ENCODE assay signal across 8 mouse cellular contexts in genomic region chr9:44334396-44335330, GRCm38 (mm10). TPM values are rescaled to one million over a fixed set of nuclear protein-coding genes. Genes with fewer than 3 reads are reported as not detected.
DNase-seq lines count a peak whose midpoint lies in the region; ATAC-seq lines count a peak whose summit lies in the region.

TSS of gene H2afx (plus strand) at chr9:44334694.

- H3K27me3 ChIP-seq in lung, embryonic 16.5 days (ENCODE audit: control insufficient read depth, insufficient read depth, low read depth, low read length): no peaks in the 10 kb centered on the region

- H3K9me3 ChIP-seq in lung, embryonic 16.5 days (ENCODE audit: control insufficient read depth, low read length): no peaks in the 10 kb centered on the region

- H3K27ac ChIP-seq in lung, embryonic 16.5 days (ENCODE audit: low read length): peak within 1 kb of the TSS; percentile 98

- under 1% methylated on average over 87 of the region's 91 CpGs for WGBS in lung, embryonic 16.5 days

- ATAC-seq in hematopoietic stem cell, adult 5-6 weeks (replicated peaks in 1 of 2; ENCODE audit: insufficient read depth in 1 of 2, low FRiP score in 2 of 2, low TSS enrichment in 1 of 2, low read depth in 1 of 2, poor library complexity in 2 of 2, severe bottlenecking in 2 of 2): peak; percentile 93 to 97
- peak; percentile 95 for ATAC-seq in lung, embryonic 16.5 days (ENCODE audit: low read depth)

- H3K9ac ChIP-seq in lung, embryonic 16.5 days (ENCODE audit: low read length): peak within 1 kb of the TSS; percentile 98

- H3K36me3 ChIP-seq in lung, embryonic 16.5 days (ENCODE audit: control insufficient read depth, insufficient read depth, low read length): peaks cover 36% of the 10 kb centered on the region

- peak within 1 kb of the TSS; percentile 91 for H3K4me3 ChIP-seq in lung, embryonic 16.5 days (ENCODE audit: low read length)

- H3K4me2 ChIP-seq in lung, embryonic 16.5 days (ENCODE audit: low read depth, low read length): peak within 1 kb of the TSS; percentile 72

- H3K4me1 ChIP-seq in lung, embryonic 16.5 days (replicated peaks; ENCODE audit: control insufficient read depth, insufficient read depth, low read length): peaks cover 15% of the 10 kb centered on the region

- DNase-seq in MEL-GATA-1-ER (ENCODE audit: extremely low read depth, low read depth): peak; percentile 99
- DNase-seq in cerebellum, adult 8-10 months: peak; percentile 98
- peak; percentile 100 for DNase-seq in forelimb bud, embryonic 11.5 days (ENCODE audit: low read depth, low spot score)
- peak; percentile 99 for DNase-seq in layer of hippocampus, adult 9-10 months (ENCODE audit: low spot score)
- DNase-seq in ovary, postnatal 10 days (ENCODE audit: low spot score): peak; percentile 98
- DNase-seq in thymus, postnatal 10 days (ENCODE audit: low spot score in 2 of 2): peak; percentile 96 to 99

RNA-seq across cellular contexts. Expression of gene H2afx, which starts in this region (rescaled TPM):
- 127 and 131 TPM in 2 replicates for total RNA-seq in hematopoietic stem cell, adult 5-6 weeks (2017)
- 318 and 395 TPM in 2 replicates for polyA plus RNA-seq in lung, embryonic 16.5 days (2015; fragmentation: Nextera tagmentation; extraction: Ambion mirVana)

Comparison
In these comparisons a context has a peak if more than half of its experiments do, and no peak if none do; other contexts are left out.
1. Peak in every context shown above with its lines: DNase-seq, ATAC-seq, H3K4me3 ChIP-seq and H3K27ac ChIP-seq.